21 mouse cellular contexts compared by ENCODE assay signal in the genomic region with DNA sequence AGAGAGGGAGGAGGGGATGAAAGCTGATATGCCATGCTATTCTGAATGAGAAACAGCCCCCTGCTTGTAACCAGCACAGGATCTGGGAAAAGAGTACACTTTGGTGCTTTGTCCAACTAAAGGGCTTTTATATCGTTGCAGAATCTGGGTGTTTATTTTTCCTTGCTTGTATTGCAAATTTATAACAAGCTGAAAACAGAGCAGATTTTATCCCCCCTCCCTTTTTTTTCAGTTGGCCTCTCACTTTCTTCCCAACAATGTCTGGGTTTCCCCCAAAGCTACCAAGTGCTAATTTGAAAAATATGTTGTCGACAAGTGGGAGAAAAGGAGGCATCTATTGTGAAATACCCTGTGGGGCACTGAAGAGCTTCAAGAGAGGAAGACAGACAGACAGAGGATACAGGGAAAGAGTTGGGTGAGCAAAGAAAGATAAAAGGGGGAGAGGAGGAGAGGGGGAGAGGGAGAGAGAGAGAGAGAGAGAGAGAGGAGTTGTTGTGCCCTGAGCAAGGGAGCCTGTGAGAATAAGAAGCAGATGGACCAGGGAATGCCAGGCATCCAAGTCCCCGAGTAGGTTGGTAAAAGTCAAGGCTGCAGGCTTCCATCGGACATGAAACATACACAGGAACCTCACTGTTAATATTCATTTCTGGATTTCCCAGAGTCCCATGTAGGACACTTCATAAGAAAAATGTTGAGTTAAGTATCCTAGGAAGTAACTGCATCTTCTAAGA.
DNase-seq lines count a peak whose midpoint lies in the region; ATAC-seq lines count a peak whose summit lies in the region.
"Had no signal": no experiment of that assay in that cellular context is flagged by ENCODE, and none has a peak within 500 bp of the region (broad histone marks: within the 10 kb centered on the region; RNA-seq: fewer than 3 reads in every experiment).

No protein-coding gene starts in this region.

- no peaks in the 10 kb centered on the region for H3K27me3 ChIP-seq in embryonic facial prominence, embryonic 12.5 days
- H3K27me3 ChIP-seq: liver, embryonic 13.5 days had no signal

- no peak overlapping the region for H3K9ac ChIP-seq in embryonic facial prominence, embryonic 12.5 days
- H3K9ac ChIP-seq: liver, embryonic 13.5 days; lung, embryonic 14.5 days had no signal

- H3K4me2 ChIP-seq in embryonic facial prominence, embryonic 12.5 days (replicated peaks) = no peak overlapping the region
- H3K4me2 ChIP-seq: heart, embryonic 11.5 days; liver, embryonic 13.5 days; lung, embryonic 14.5 days had no signal

- H3K4me1 ChIP-seq in embryonic facial prominence, embryonic 12.5 days = 0 out of 2 replicates have a peak, but pooled peaks cover 6% of the 10 kb centered on the region
- H3K4me1 ChIP-seq: liver, embryonic 13.5 days had no signal

- no peaks in the 10 kb centered on the region for H3K36me3 ChIP-seq in embryonic facial prominence, embryonic 12.5 days
- H3K36me3 ChIP-seq: liver, embryonic 13.5 days had no signal

- 18% methylated on average over 4 of the region's 4 CpGs for WGBS in embryonic facial prominence, embryonic 12.5 days

- H3K9me3 ChIP-seq in embryonic facial prominence, embryonic 12.5 days = no peaks in the 10 kb centered on the region
- H3K9me3 ChIP-seq: liver, embryonic 13.5 days had no signal

- H3K27ac ChIP-seq in embryonic facial prominence, embryonic 12.5 days = peak overlapping the region; percentile 88
- H3K27ac ChIP-seq: hindbrain, postnatal 0 days; liver, embryonic 13.5 days; stomach, postnatal 0 days had no signal

- DNase-seq in 3T3-L1 (ENCODE audit: low read depth, low spot score) (peak; percentile 56), NIH3T3 (ENCODE audit: low read depth) (peak; percentile 41)
- DNase-seq in hindlimb bud, embryonic 11.5 days (ENCODE audit: extremely low spot score, low read depth, low spot score) = peak; percentile 35
- no peak for DNase-seq in adrenal gland, adult 2 months
- DNase-seq in layer of hippocampus, adult 8-10 months (ENCODE audit: low spot score in 2 of 2) = no peak
- no peak for DNase-seq in kidney, postnatal 36 days
- DNase-seq: adrenal gland, postnatal 36 days; cerebellum, adult 9-10 months; gastrocnemius, postnatal 14 days; heart, adult 11 months; kidney, postnatal 25 days; left cerebral cortex, postnatal 4 days; liver, embryonic 13.5 days; lung, embryonic 14.5 days; lung, postnatal 4 days had no signal

- no peak for ATAC-seq in embryonic facial prominence, embryonic 12.5 days (ENCODE audit: insufficient number of reproducible peaks, insufficient read depth, low FRiP score, low TSS enrichment)
- ATAC-seq: forebrain, embryonic 16.5 days; hindbrain, postnatal 0 days had no signal

- no peak overlapping the region for H3K4me3 ChIP-seq in embryonic facial prominence, embryonic 12.5 days
- H3K4me3 ChIP-seq: erythroblast, embryonic 14.5 days; liver, embryonic 13.5 days had no signal

Comparison
In these comparisons a context has a peak if more than half of its experiments do, and no peak if none do; other contexts are left out.
1. DNase-seq: peak in 3T3-L1 (single experiment), NIH3T3 (single experiment) and hindlimb bud, embryonic 11.5 days (single experiment); none in adrenal gland, adult 2 months (single experiment), layer of hippocampus, adult 8-10 months (0 of 2) and kidney, postnatal 36 days (0 of 2).